Mouse (Mus musculus) brown adipose tissue, adult 24 weeks (tissue): ENCODE measurements around the gene H2-M10.4. TPM values are rescaled to one million over a fixed set of nuclear protein-coding genes. Genes with fewer than 3 reads are reported as not detected.
"Not testable (repeated sequence)": the region's sequence is repeated elsewhere in the genome, so short reads cannot be mapped to it uniquely, and the experiment has no call there.

ENCODE experiments used
- H3K27ac ChIP-seq: fragments of 200-500 bp; replicated peaks from 2 replicates; pipeline ENCODE4 v1.5.1; 2012; ENCODE audit warnings: low read depth, mild to moderate bottlenecking, low read length
- H3K4me1 ChIP-seq: fragments of 200-500 bp; 2 replicates; pipeline ENCODE4 v1.6.1; 2012; ENCODE audit warnings: low read length, mixed read lengths; ENCODE audit not compliant: control insufficient read depth, insufficient read depth, insufficient read length
- H3K4me3 ChIP-seq: fragments of 200-500 bp; 2 replicates; pipeline ENCODE4 v1.5.1; 2012; ENCODE audit warnings: low read depth, mild to moderate bottlenecking, low read length, moderate library complexity; ENCODE audit not compliant: insufficient read depth
- polyA plus RNA-seq: library from polyadenylated mRNA; stranded (reverse); fragments of >200 nt; gene quantifications from 2 replicates; pipeline ENCODE4 v1.2.4, GENCODE M21; 2012; ENCODE audit not compliant: missing spikeins, insufficient read depth, insufficient read length

H2-M10.4 gene
- polyA plus RNA-seq = not detected in 2 replicates

GRCm38 (mm10) chr17:36462234-36462633, at the start of gene H2-M10.4:
Gene H2-M10.4 (minus strand): TSS chr17:36462334.
- H3K4me3 ChIP-seq = no peak within 1 kb of the TSS
- no peaks in the 10 kb centered on the region for H3K4me1 ChIP-seq
- no peak within 1 kb of the TSS for H3K27ac ChIP-seq

- Histone ChIP-seq H3K4me3 (no peak overlapping the region), H3K4me1 (no peaks in the 10 kb centered on the region), H3K27ac (no peak overlapping the region)
Measured at GRCm38 (mm10) chr17:36503910-36504309, 41.8 kb upstream of the H2-M10.4 start.

GRCm38 (mm10) chr17:36500435-36500834, 38.3 kb upstream of the H2-M10.4 start:
- Histone ChIP-seq H3K4me3 (no peak overlapping the region), H3K27ac (no peak overlapping the region), H3K4me1 (no peaks in the 10 kb centered on the region)

- H3K4me1 ChIP-seq, H3K4me3 ChIP-seq, H3K27ac ChIP-seq: not testable (repeated sequence)
Measured at GRCm38 (mm10) chr17:36488181-36488580, 26.0 kb upstream of the H2-M10.4 start.

- Histone ChIP-seq H3K4me1 (no peaks in the 10 kb centered on the region), H3K27ac (no peak overlapping the region), H3K4me3 (no peak overlapping the region)
Measured at GRCm38 (mm10) chr17:36486687-36487230, 24.6 kb upstream of the H2-M10.4 start.

- Histone ChIP-seq H3K4me3 (no peak overlapping the region), H3K4me1 (no peaks in the 10 kb centered on the region), H3K27ac (no peak overlapping the region)
Measured at GRCm38 (mm10) chr17:36483865-36484264, 21.7 kb upstream of the H2-M10.4 start.

GRCm38 (mm10) chr17:36456260-36456659, 5.9 kb downstream of the H2-M10.4 start:
- Histone ChIP-seq H3K27ac (no peak overlapping the region), H3K4me1 (no peaks in the 10 kb centered on the region), H3K4me3 (no peak overlapping the region)

GRCm38 (mm10) chr17:36431411-36431810, 30.7 kb downstream of the H2-M10.4 start:
- H3K27ac ChIP-seq = no peak overlapping the region
- H3K4me3 ChIP-seq = no peak overlapping the region

GRCm38 (mm10) chr17:36418091-36418754, 43.9 kb downstream of the H2-M10.4 start:
- H3K27ac ChIP-seq = no peak overlapping the region
- H3K4me3 ChIP-seq = no peak overlapping the region

More at GRCm38 (mm10) chr17:36431411-36431810, 30.7 kb downstream of the H2-M10.4 start:
- no peaks in the 10 kb centered on the region for H3K4me1 ChIP-seq

GRCm38 (mm10) chr17:36417416-36417815, 44.7 kb downstream of the H2-M10.4 start:
- Histone ChIP-seq H3K4me1 (no peaks in the 10 kb centered on the region), H3K27ac (no peak overlapping the region), H3K4me3 (no peak overlapping the region)

More at GRCm38 (mm10) chr17:36418091-36418754, 43.9 kb downstream of the H2-M10.4 start:
- H3K4me1 ChIP-seq = no peaks in the 10 kb centered on the region

GRCm38 (mm10) chr17:36415407-36415806, 46.7 kb downstream of the H2-M10.4 start:
- H3K4me1 ChIP-seq = no peaks in the 10 kb centered on the region
- no peak overlapping the region for H3K27ac ChIP-seq
- no peak overlapping the region for H3K4me3 ChIP-seq

- no peak overlapping the region for H3K4me3 ChIP-seq
- no peak overlapping the region for H3K27ac ChIP-seq
- H3K4me1 ChIP-seq = no peaks in the 10 kb centered on the region
Measured at GRCm38 (mm10) chr17:36414361-36414760, 47.8 kb downstream of the H2-M10.4 start.

Other genes with a start within 250 kb of the H2-M10.4 start
- gene Rpp21, start 204.3 kb downstream of the H2-M10.4 start, polyA plus RNA-seq = 49.0 and 66.3 TPM in 2 replicates
- 5.5 and 6.2 TPM in 2 replicates for gene Trim39, start 190.1 kb downstream of the H2-M10.4 start, polyA plus RNA-seq
- gene H2-M10.2, start 175.8 kb downstream of the H2-M10.4 start, polyA plus RNA-seq = not detected in 2 replicates
- gene H2-M10.1, start 136.2 kb downstream of the H2-M10.4 start, polyA plus RNA-seq = not detected in 2 replicates
- gene H2-M10.3, start 93.9 kb downstream of the H2-M10.4 start, polyA plus RNA-seq = not detected in 2 replicates
- gene H2-M11, start 84.7 kb upstream of the H2-M10.4 start, polyA plus RNA-seq = not detected in 2 replicates
- not detected in 2 replicates for gene H2-M9, start 180.3 kb upstream of the H2-M10.4 start, polyA plus RNA-seq
- gene H2-M1, start 209.9 kb upstream of the H2-M10.4 start, polyA plus RNA-seq = not detected in 2 replicates